In genomic region chr2:71389864-71390263, GRCm38 (mm10) we compare ENCODE assay signal across 8 mouse cellular contexts. TPM values are rescaled to one million over a fixed set of nuclear protein-coding genes. Genes with fewer than 3 reads are reported as not detected.
DNase-seq lines count a peak whose midpoint lies in the region; ATAC-seq and TF ChIP-seq lines count a peak whose summit lies in the region.

No protein-coding gene starts in this region.

- H3K4me2 ChIP-seq in heart, embryonic 15.5 days, result peak overlapping the region; percentile 69
- H3K4me2 ChIP-seq in hindbrain, postnatal 0 days (ENCODE audit: low read depth, low read length), result peak overlapping the region; percentile 72
- peak overlapping the region; percentile 93 for H3K4me2 ChIP-seq in midbrain, postnatal 0 days (ENCODE audit: low read depth, low read length, poor library complexity, severe bottlenecking)

- peak overlapping the region; percentile 79 for H3K9ac ChIP-seq in heart, embryonic 15.5 days
- peak overlapping the region; percentile 54 for H3K9ac ChIP-seq in hindbrain, postnatal 0 days (replicated peaks; ENCODE audit: low read length)
- no peak overlapping the region; the same call in 1 of the 2 replicates for H3K9ac ChIP-seq in midbrain, postnatal 0 days (replicated peaks; ENCODE audit: low read length, poor library complexity, severe bottlenecking)

- H3K27me3 ChIP-seq in heart, embryonic 15.5 days, result no peaks in the 10 kb centered on the region
- H3K27me3 ChIP-seq in hindbrain, postnatal 0 days (ENCODE audit: insufficient read depth, low read length), result no peaks in the 10 kb centered on the region
- no peaks in the 10 kb centered on the region for H3K27me3 ChIP-seq in midbrain, postnatal 0 days (ENCODE audit: insufficient read depth, low read length)

- H3K36me3 ChIP-seq in heart, embryonic 15.5 days, result peaks cover 14% of the 10 kb centered on the region; the same call in 1 of the 2 replicates
- no peaks in the 10 kb centered on the region for H3K36me3 ChIP-seq in hindbrain, postnatal 0 days (ENCODE audit: insufficient read depth, low read length)
- H3K36me3 ChIP-seq in midbrain, postnatal 0 days (ENCODE audit: insufficient read depth, low read length), result no peaks in the 10 kb centered on the region

- peak overlapping the region; percentile 82 for H3K27ac ChIP-seq in heart, embryonic 15.5 days
- no peak overlapping the region for H3K27ac ChIP-seq in hindbrain, postnatal 0 days
- H3K27ac ChIP-seq in midbrain, postnatal 0 days (ENCODE audit: low read depth, low read length), result no peak overlapping the region

- DNase-seq in heart, adult 8-10 months (ENCODE audit: low spot score), result no peak
- peak; percentile 42 for DNase-seq in adipocyte (ENCODE audit: low spot score)
- no peak for DNase-seq in hindbrain, postnatal 0 days (ENCODE audit: low spot score)
- DNase-seq in midbrain, postnatal 0 days (ENCODE audit: low spot score), result no peak
- no peak for DNase-seq in cerebellum, adult 9-11 months
- DNase-seq in c-Kit-positive CD71-positive TER-119-positive erythroid progenitor cells, embryonic 14.5 days (ENCODE audit: low spot score), result no peak
- no peak for DNase-seq in right cerebral cortex, postnatal 14 days

- no peaks in the 10 kb centered on the region for H3K9me3 ChIP-seq in heart, embryonic 15.5 days (replicated peaks)
- H3K9me3 ChIP-seq in hindbrain, postnatal 0 days (ENCODE audit: low read length), result no peaks in the 10 kb centered on the region
- no peaks in the 10 kb centered on the region for H3K9me3 ChIP-seq in midbrain, postnatal 0 days (ENCODE audit: low read length)

- ATAC-seq in heart, embryonic 15.5 days (replicated peaks; ENCODE audit: insufficient number of reproducible peaks, insufficient read depth, low FRiP score, low read depth), result no peak
- no peak for ATAC-seq in hindbrain, postnatal 0 days
- no peak for ATAC-seq in midbrain, postnatal 0 days (ENCODE audit: low FRiP score)

- 48% methylated on average over 9 of the region's 9 CpGs for WGBS in heart, embryonic 15.5 days
- 66% methylated on average over 9 of the region's 9 CpGs for WGBS in hindbrain, postnatal 0 days
- 61% methylated on average over 9 of the region's 9 CpGs for WGBS in midbrain, postnatal 0 days

- no peak for TF ChIP-seq CTCF in hindbrain, postnatal 0 days (IDR thresholded peaks at IDR 0.05; ENCODE audit: low read depth)
- TF ChIP-seq CTCF in midbrain, postnatal 0 days (IDR thresholded peaks at IDR 0.05), result no peak

- peak overlapping the region; percentile 80 for H3K4me3 ChIP-seq in heart, embryonic 15.5 days
- peak overlapping the region; percentile 91 for H3K4me3 ChIP-seq in hindbrain, postnatal 0 days (ENCODE audit: low read length)
- H3K4me3 ChIP-seq in midbrain, postnatal 0 days (ENCODE audit: low read depth, low read length), result peak overlapping the region; percentile 86

- H3K4me1 ChIP-seq in heart, embryonic 15.5 days (replicated peaks), result peaks cover 11% of the 10 kb centered on the region
- H3K4me1 ChIP-seq in hindbrain, postnatal 0 days (ENCODE audit: insufficient read depth, low read length), result peaks cover 4% of the 10 kb centered on the region; the same call in 1 of the 2 replicates
- H3K4me1 ChIP-seq in midbrain, postnatal 0 days (ENCODE audit: insufficient read depth, low read length), result no peaks in the 10 kb centered on the region

RNA-seq across cellular contexts. Expression of gene Hat1, which starts 1.1 kb away (rescaled TPM):
- 98.7 and 104 TPM in 2 replicates for polyA plus RNA-seq in heart, embryonic 15.5 days (2015; fragmentation: Nextera tagmentation; extraction: Ambion mirVana)
- 10 to 100 TPM; 24.9 to 30.8 (median 28.0) TPM for total RNA-seq in heart, adult 8-10 months (2022)
- total RNA-seq in hindbrain, postnatal 0 days (2014; rRNA removed), result 15.8 and 21.9 TPM in 2 replicates
- 44.4 and 45.0 TPM in 2 replicates for polyA plus RNA-seq in hindbrain, postnatal 0 days (2015; fragmentation: Nextera tagmentation; extraction: Ambion mirVana)
- 14.7 and 20.6 TPM in 2 replicates for total RNA-seq in midbrain, postnatal 0 days (2014; rRNA removed)
- polyA plus RNA-seq in midbrain, postnatal 0 days (2015; fragmentation: Nextera tagmentation; extraction: Ambion mirVana), result 29.6 and 30.0 TPM in 2 replicates

RNA-seq across cellular contexts. Expression of gene Slc25a12, which starts 22.3 kb away (rescaled TPM):
- 103 and 107 TPM in 2 replicates for polyA plus RNA-seq in heart, embryonic 15.5 days (2015; fragmentation: Nextera tagmentation; extraction: Ambion mirVana)
- 100 to 1,000 TPM; 229 to 285 (median 258) TPM for total RNA-seq in heart, adult 8-10 months (2022)
- total RNA-seq in hindbrain, postnatal 0 days (2014; rRNA removed), result 158 and 199 TPM in 2 replicates
- polyA plus RNA-seq in hindbrain, postnatal 0 days (2015; fragmentation: Nextera tagmentation; extraction: Ambion mirVana), result 104 and 122 TPM in 2 replicates
- total RNA-seq in midbrain, postnatal 0 days (2014; rRNA removed), result 142 and 145 TPM in 2 replicates
- 118 and 120 TPM in 2 replicates for polyA plus RNA-seq in midbrain, postnatal 0 days (2015; fragmentation: Nextera tagmentation; extraction: Ambion mirVana)
